Mouse (Mus musculus) CH12.LX (cell line): ENCODE data around the gene Dennd1a. TPM values are rescaled to one million over a fixed set of nuclear protein-coding genes. Genes with fewer than 3 reads are reported as not detected.

ENCODE experiments used
- DNase-seq: peaks from one replicate; pipeline ENCODE4 v3.0.0-alpha.2; 2013; ENCODE audit errors: extremely low read depth
- H3K27ac ChIP-seq: 2 replicates; pipeline ENCODE4 v1.5.1; 2012; ENCODE audit warnings: low read depth, mild to moderate bottlenecking, control low read depth, moderate library complexity; ENCODE audit not compliant: insufficient read depth
- H3K27me3 ChIP-seq: replicated peaks from 2 replicates; pipeline ENCODE3; 2012; ENCODE audit warnings: inconsistent platforms
- H3K36me3 ChIP-seq, 2 experiments: replicated peaks in 1 of 2; 2 replicates each; pipeline versions ENCODE3 to v1.6.1; 2012; ENCODE audit warnings: inconsistent platforms in 1 of 2, low read length in 1 of 2, mild to moderate bottlenecking in 1 of 2, mixed read lengths in 1 of 2, moderate library complexity in 1 of 2; ENCODE audit not compliant: control insufficient read depth in 1 of 2, insufficient read depth in 1 of 2
- H3K4me1 ChIP-seq, 2 experiments: 2 replicates each; pipeline ENCODE4 v1.6.1; 2012; ENCODE audit warnings: inconsistent platforms in 1 of 2, moderate library complexity in 1 of 2; ENCODE audit not compliant: insufficient read depth in 2 of 2, control insufficient read depth in 1 of 2
- H3K4me2 ChIP-seq: 2 replicates; pipeline ENCODE4 v1.6.1; 2012; ENCODE audit warnings: low read depth, mild to moderate bottlenecking, control low read depth; ENCODE audit not compliant: poor library complexity, insufficient read depth, severe bottlenecking
- H3K4me3 ChIP-seq, 3 experiments: fragments of 150-350 bp in 1 of 3; sonication (generic) in 1 of 3; replicated peaks in 1 of 3; 2 replicates each; pipeline versions ENCODE3 to v1.5.1; 2011 to 2012; ENCODE audit warnings: low read depth in 2 of 3, low read length in 2 of 3, mild to moderate bottlenecking in 2 of 3, moderate library complexity in 2 of 3, control low read depth in 1 of 3, improper control_type of control experiment in 1 of 3, inconsistent platforms in 1 of 3, mixed read lengths in 1 of 3; ENCODE audit not compliant: poor library complexity in 1 of 3
- H3K79me2 ChIP-seq: replicated peaks from 2 replicates; pipeline ENCODE4 v1.6.1; 2012; ENCODE audit warnings: mild to moderate bottlenecking, moderate library complexity; ENCODE audit not compliant: control insufficient read depth, poor library complexity, insufficient read depth, severe bottlenecking; ENCODE audit errors: extremely low read depth
- H3K9ac ChIP-seq: 2 replicates; pipeline ENCODE4 v1.6.1; 2012; ENCODE audit warnings: low read depth, mild to moderate bottlenecking, control low read depth, moderate library complexity; ENCODE audit not compliant: insufficient read depth
- H3K9me3 ChIP-seq: replicated peaks from 2 replicates; pipeline ENCODE3; 2012; ENCODE audit warnings: low read length, inconsistent platforms, mixed read lengths
- BHLHE40 ChIP-seq: IDR thresholded peaks from 2 replicates; pipeline ENCODE4 v1.6.1; 2011; ENCODE audit warnings: mild to moderate bottlenecking, low read depth, low read length, improper control_type of control experiment
- CHD1 ChIP-seq: IDR thresholded peaks from 2 replicates; pipeline ENCODE4 v1.6.1; 2012; ENCODE audit warnings: low read depth, low read length, improper control_type of control experiment, inconsistent platforms
- ELF1 ChIP-seq: IDR thresholded peaks from 2 replicates; pipeline ENCODE4 v1.6.1; 2014; ENCODE audit warnings: low read depth, mild to moderate bottlenecking, inconsistent platforms, low read length, improper control_type of control experiment
- EP300 ChIP-seq: IDR thresholded peaks from 2 replicates; pipeline ENCODE4 v1.6.1; 2011; ENCODE audit warnings: low read length, improper control_type of control experiment
- GABPA ChIP-seq: IDR thresholded peaks from 2 replicates; pipeline ENCODE4 v1.6.1; 2012; ENCODE audit warnings: low read depth, low read length, improper control_type of control experiment, inconsistent platforms; ENCODE audit not compliant: insufficient replicate concordance
- JUND ChIP-seq: conservative IDR thresholded peaks from 2 replicates; pipeline ENCODE4 v1.6.1; 2011; ENCODE audit warnings: low read depth, low read length, improper control_type of control experiment
- KAT2A ChIP-seq: IDR thresholded peaks from 2 replicates; pipeline ENCODE4 v1.6.1; 2012; ENCODE audit warnings: low read length, improper control_type of control experiment, inconsistent platforms; ENCODE audit not compliant: insufficient replicate concordance
- MAX ChIP-seq: IDR thresholded peaks from 2 replicates; pipeline ENCODE4 v1.6.1; 2011; ENCODE audit warnings: low read length, improper control_type of control experiment
- MAZ ChIP-seq: IDR thresholded peaks from 2 replicates; pipeline ENCODE4 v1.6.1; 2012; ENCODE audit warnings: low read depth, mild to moderate bottlenecking, inconsistent platforms, low read length, improper control_type of control experiment, moderate library complexity
- MEF2A ChIP-seq: IDR thresholded peaks from 2 replicates; pipeline ENCODE4 v1.6.1; 2014; ENCODE audit warnings: low read depth, mild to moderate bottlenecking, inconsistent platforms, low read length, improper control_type of control experiment, borderline replicate concordance
- MXI1 ChIP-seq: IDR thresholded peaks from 2 replicates; pipeline ENCODE4 v1.6.1; 2011; ENCODE audit warnings: mild to moderate bottlenecking, low read depth, low read length, improper control_type of control experiment
- NELFE ChIP-seq: IDR thresholded peaks from 2 replicates; pipeline ENCODE4 v1.6.1; 2011; ENCODE audit warnings: low read depth, low read length, improper control_type of control experiment
- PAX5 ChIP-seq: IDR thresholded peaks from 2 replicates; pipeline ENCODE4 v1.6.1; 2012; ENCODE audit warnings: low read length, inconsistent platforms, mixed read lengths
- POLR2AphosphoS2 ChIP-seq: IDR thresholded peaks from 2 replicates; pipeline ENCODE4 v1.6.1; 2011; ENCODE audit warnings: low read depth, low read length, improper control_type of control experiment
- RAD21 ChIP-seq: IDR thresholded peaks from 2 replicates; pipeline ENCODE4 v1.6.1; 2011; ENCODE audit warnings: low read depth, mild to moderate bottlenecking, low read length, improper control_type of control experiment, moderate library complexity
- RCOR1 ChIP-seq: conservative IDR thresholded peaks from 2 replicates; pipeline ENCODE4 v1.6.1; 2012; ENCODE audit warnings: low read depth, mild to moderate bottlenecking, inconsistent platforms, low read length, improper control_type of control experiment
- TCF12 ChIP-seq: IDR thresholded peaks from 2 replicates; pipeline ENCODE4 v1.6.1; 2014; ENCODE audit warnings: low read depth, mild to moderate bottlenecking, inconsistent platforms, low read length, improper control_type of control experiment
- UBTF ChIP-seq: IDR thresholded peaks from 2 replicates; pipeline ENCODE4 v1.6.1; 2012; ENCODE audit warnings: low read depth, mild to moderate bottlenecking, inconsistent platforms, low read length, improper control_type of control experiment, moderate library complexity
- USF1 ChIP-seq: IDR thresholded peaks from 2 replicates; pipeline ENCODE4 v1.6.1; 2014; ENCODE audit warnings: low read depth, mild to moderate bottlenecking, inconsistent platforms, low read length, improper control_type of control experiment
- USF2 ChIP-seq: conservative IDR thresholded peaks from 2 replicates; pipeline ENCODE4 v1.6.1; 2011; ENCODE audit warnings: low read depth, low read length, improper control_type of control experiment
- ZKSCAN1 ChIP-seq: IDR thresholded peaks from 2 replicates; pipeline ENCODE4 v1.6.1; 2012; ENCODE audit warnings: low read depth, inconsistent platforms, low read length, improper control_type of control experiment, borderline replicate concordance
- dilution Hi-C: fragments of 300-500 bp; cut with MboI; formaldehyde crosslinking; loops from 2 replicates; pipeline ENCODE4 v1.14.3; 2020; ENCODE audit warnings: low sequenced_read_pairs; ENCODE audit not compliant: extremely low pct_unique_long_range_greater_than_20kb, extremely low pct_ligation_motif_present
- in situ Hi-C: fragments of 300-500 bp; cut with MboI; formaldehyde crosslinking; loops from 3 replicates; pipeline ENCODE4 v1.14.3; 2019; ENCODE audit warnings: low sequenced_read_pairs, low pct_ligation_motif_present, low pct_unique_long_range_greater_than_20kb, mixed read lengths
- polyA plus RNA-seq: library from polyadenylated mRNA; unstranded; fragments of >175 nt; gene quantifications from 2 replicates; pipeline ENCODE4 v1.2.1, GENCODE M21; 2012; ENCODE audit warnings: low read depth; ENCODE audit not compliant: insufficient read length
- total RNA-seq, 2 experiments: library from RNA; depleted of rRNA; stranded (reverse); fragments of 300-350 nt in 1 of 2; fragments of >200 nt in 1 of 2; gene quantifications; 2 replicates each; pipeline ENCODE4 v1.2.3; 2012 to 2014

Gene Dennd1a
- total and polyA plus RNA-seq, 3 experiments: 2.7 to 7.3 (median 4.3) TPM

DNA sequence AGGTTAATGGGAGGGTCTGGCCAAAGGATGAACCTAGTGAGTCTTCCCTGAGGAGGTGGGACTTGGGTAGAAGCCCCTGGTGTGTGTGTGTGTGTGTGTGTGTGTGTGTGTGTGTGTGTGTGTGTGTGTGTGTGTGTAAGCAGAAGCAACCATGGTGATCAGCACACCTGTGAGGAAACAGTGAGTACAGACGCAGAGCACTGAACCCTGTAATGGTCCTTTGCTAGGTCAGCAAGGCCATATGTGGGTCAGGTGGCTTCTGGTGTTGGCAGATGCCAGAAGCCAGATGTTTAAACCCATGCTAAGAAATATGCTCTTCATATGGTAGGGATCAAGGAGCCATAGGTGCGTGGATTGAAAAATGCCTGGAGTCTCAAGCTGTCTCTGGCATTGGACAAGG lies 522.7 kb downstream of the Dennd1a start:
- peaks cover 47 to 67% of the 10 kb centered on the region in 2 experiments for H3K4me1 ChIP-seq

DNA sequence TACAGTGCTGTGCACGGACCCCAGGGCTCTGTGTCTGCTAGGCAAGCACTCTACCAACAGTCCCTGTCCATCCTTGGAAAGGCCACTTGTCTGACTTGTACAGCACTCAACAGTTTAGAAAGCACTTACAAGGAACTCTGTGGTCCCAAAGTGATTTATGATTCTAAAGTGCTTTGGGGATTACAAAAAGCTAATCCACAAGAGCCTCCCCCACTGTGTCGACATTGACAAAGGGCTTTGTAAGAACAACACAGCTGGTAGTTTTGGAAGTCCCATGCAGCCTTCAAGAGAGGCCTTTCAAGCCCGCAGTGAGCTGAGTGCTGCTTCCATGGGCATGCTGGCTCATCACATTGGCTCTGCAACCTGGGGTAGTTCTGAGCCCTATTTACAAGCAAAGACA lies 523.6 kb downstream of the Dennd1a start:
- no peak overlapping the region for H3K27ac ChIP-seq
- dilution Hi-C loops: no loop called here
- no peaks in the 10 kb centered on the region for H3K27me3 ChIP-seq

More for the DNA sequence above, 522.7 kb downstream of the Dennd1a start:
- Histone ChIP-seq H3K4me2 (0 out of 2 replicates have a peak overlapping the region, but pooled peaks have one; percentile 25), H3K27me3 (no peaks in the 10 kb centered on the region), H3K9me3 (no peaks in the 10 kb centered on the region), H3K79me2 (no peaks in the 10 kb centered on the region), H3K27ac (peak overlapping the region; percentile 85), H3K36me3 (no peaks in the 10 kb centered on the region), H3K4me3 (no peak overlapping the region), H3K9ac (no peak overlapping the region)
- peak; percentile 57; the same call in 1 of the 2 replicates for TF ChIP-seq TCF12
- no peak for TF ChIP-seq MEF2A
- DNase-seq: no peak
- dilution Hi-C loops: no loop called here
- in situ Hi-C loops: loop anchor here (10.0 kb wide), 1 partner anchor 180 kb away; no protein-coding TSS in a partner anchor

GRCm38 (mm10) chr2:37760633-37761032 lies 526.6 kb downstream of the Dennd1a start:
- Histone ChIP-seq H3K79me2 (no peaks in the 10 kb centered on the region), H3K27me3 (no peaks in the 10 kb centered on the region), H3K9me3 (no peaks in the 10 kb centered on the region), H3K27ac (no peak overlapping the region), H3K4me1 (peaks cover 39 to 62% of the 10 kb centered on the region in 2 experiments), H3K4me2 (no peak overlapping the region), H3K9ac (no peak overlapping the region), H3K36me3 (no peaks in the 10 kb centered on the region), H3K4me3 (no peak overlapping the region)
- in situ Hi-C loops: loop anchor here (10.0 kb wide), 1 partner anchor 176 kb away; no protein-coding TSS in a partner anchor
- no peak for DNase-seq
- TF ChIP-seq JUND (no peak), GABPA (no peak), EP300 (no peak), BHLHE40 (no peak), PAX5 (no peak), ELF1 (no peak), MEF2A (no peak), NELFE (no peak), RAD21 (no peak), MAX (no peak)
- dilution Hi-C loops: no loop called here

More for the DNA sequence above, 523.6 kb downstream of the Dennd1a start:
- no peaks in the 10 kb centered on the region for H3K79me2 ChIP-seq
- in situ Hi-C loops: loop anchor here (10.0 kb wide), 1 partner anchor 179 kb away; no protein-coding TSS in a partner anchor
- no peak overlapping the region for H3K4me3 ChIP-seq
- no peak for DNase-seq
- H3K9me3 ChIP-seq: no peaks in the 10 kb centered on the region
- H3K9ac ChIP-seq: no peak overlapping the region
- H3K36me3 ChIP-seq: no peaks in the 10 kb centered on the region
- H3K4me1 ChIP-seq: peaks cover 46 to 64% of the 10 kb centered on the region in 2 experiments
- TF ChIP-seq KAT2A (no peak), CHD1 (no peak), MXI1 (no peak), GABPA (no peak), MAZ (no peak), USF1 (no peak), POLR2AphosphoS2 (no peak), MAX (no peak), TCF12 (no peak), RCOR1 (no peak), ZKSCAN1 (no peak), USF2 (no peak), UBTF (no peak)
- no peak overlapping the region for H3K4me2 ChIP-seq
